Mouse (Mus musculus) adrenal gland, adult 18-20 months (tissue): ENCODE measurements around the gene Brsk1. TPM values are rescaled to one million over a fixed set of nuclear protein-coding genes. Genes with fewer than 3 reads are reported as not detected.

Experiments used
- total RNA-seq, 2 experiments: library from RNA; stranded (reverse); gene quantifications; 1 replicate in 1 of 2; 2 replicates in 1 of 2; pipeline ENCODE4 v1.2.3; 2021

Brsk1 gene
- total RNA-seq, 2 experiments from 2014 or later = 4.0 to 5.3 TPM

Other genes starting within 250 kb of the Brsk1 start
- 10 to 100 TPM; 22.0 to 26.1 TPM for gene Rdh13, start 245.0 kb upstream of the Brsk1 start, total RNA-seq
- gene Eps8l1, start 229.9 kb upstream of the Brsk1 start, total RNA-seq = 1 to 10 TPM; 2.6 to 3.0 TPM
- gene Ppp1r12c, start 188.9 kb upstream of the Brsk1 start, total RNA-seq = 10 to 100 TPM; 95.9 to 96.6 TPM
- 1 to 10 TPM in 1 of 2 experiments, under 1 TPM in 1; 0.50 to 1.4 TPM for gene Tnnt1, start 174.2 kb upstream of the Brsk1 start, total RNA-seq
- under 1 TPM in 1 of 2 experiments, not detected in 1; 0.66 TPM for gene Tnni3, start 166.4 kb upstream of the Brsk1 start, total RNA-seq
- gene Dnaaf3, start 158.2 kb upstream of the Brsk1 start, total RNA-seq = 1 to 10 TPM in 1 of 2 experiments, under 1 TPM in 1; 0.51 to 1.2 TPM
- 1 to 10 TPM; 7.0 to 7.5 TPM for gene Syt5, start 143.1 kb upstream of the Brsk1 start, total RNA-seq
- not detected for gene Ptprh, start 86.6 kb upstream of the Brsk1 start, total RNA-seq
- 1 to 10 TPM; 7.4 to 9.6 TPM for gene Tmem86b, start 59.2 kb upstream of the Brsk1 start, total RNA-seq
- 10 to 100 TPM; 79.2 to 98.8 TPM for gene Ppp6r1, start 31.6 kb upstream of the Brsk1 start, total RNA-seq
- 10 to 100 TPM; 47.8 TPM for gene Hspbp1, start 5.5 kb upstream of the Brsk1 start, total RNA-seq
- gene Tmem150b, start 34.6 kb downstream of the Brsk1 start, total RNA-seq = under 1 TPM; 0.36 to 0.38 TPM
- gene Kmt5c, start 49.5 kb downstream of the Brsk1 start, total RNA-seq = 10 to 100 TPM; 34.5 to 35.3 TPM
- gene Cox6b2, start 62.5 kb downstream of the Brsk1 start, total RNA-seq = 10 to 100 TPM in 1 of 2 experiments, 1 to 10 TPM in 1; 7.6 to 10.6 TPM
- not detected for gene Fam71e2, start 80.7 kb downstream of the Brsk1 start, total RNA-seq
- gene Il11, start 92.3 kb downstream of the Brsk1 start, total RNA-seq = under 1 TPM; 0.17 to 0.51 TPM
- not detected for gene Tmem190, start 92.3 kb downstream of the Brsk1 start, total RNA-seq
- gene Tmem238, start 99.1 kb downstream of the Brsk1 start, total RNA-seq = 10 to 100 TPM in 1 of 2 experiments, 1 to 10 TPM in 1; 6.5 to 12.1 TPM
- 100 to 1,000 TPM; 849 to 923 TPM for gene Rpl28, start 102.3 kb downstream of the Brsk1 start, total RNA-seq
- 100 to 1,000 TPM; 119 to 128 TPM for gene Ube2s, start 122.0 kb downstream of the Brsk1 start, total RNA-seq
- gene Shisa7, start 154.1 kb downstream of the Brsk1 start, total RNA-seq = 1 to 10 TPM; 2.1 to 2.4 TPM
- 10 to 100 TPM in 1 of 2 experiments, 1 to 10 TPM in 1; 9.6 to 18.3 TPM for gene Isoc2b, start 179.7 kb downstream of the Brsk1 start, total RNA-seq
- gene Isoc2a, start 186.5 kb downstream of the Brsk1 start, total RNA-seq = 10 to 100 TPM; 32.7 to 38.0 TPM
- not detected for gene Gm36210, start 215.9 kb downstream of the Brsk1 start, total RNA-seq
- 10 to 100 TPM; 13.9 to 17.2 TPM for gene Zfp628, start 224.6 kb downstream of the Brsk1 start, total RNA-seq
- 10 to 100 TPM in 1 of 2 experiments, 1 to 10 TPM in 1; 9.8 to 11.6 TPM for gene Nat14, start 231.4 kb downstream of the Brsk1 start, total RNA-seq
- 1 to 10 TPM; 2.2 to 2.5 TPM for gene Ssc5d, start 235.2 kb downstream of the Brsk1 start, total RNA-seq